Mouse (Mus musculus): Measurements from ENCODE around the gene Foxs1.

Gene Foxs1

GRCm38 (mm10) chr2:152903586-152903985 lies 29.4 kb downstream of the Foxs1 start:
- DNase-seq (ENCODE audit: inconsistent ontology term) = peak; percentile 71

GRCm38 (mm10) chr2:152902658-152903057 lies 30.4 kb downstream of the Foxs1 start:
- peak; percentile 68 for DNase-seq (ENCODE audit: inconsistent ontology term)

GRCm38 (mm10) chr2:152901296-152901695 lies 31.7 kb downstream of the Foxs1 start:
- DNase-seq (ENCODE audit: inconsistent ontology term) = no peak

GRCm38 (mm10) chr2:152899011-152899410 lies 34.0 kb downstream of the Foxs1 start:
- DNase-seq (ENCODE audit: inconsistent ontology term) = no peak

GRCm38 (mm10) chr2:152896926-152897325 lies 36.1 kb downstream of the Foxs1 start:
- no peak for DNase-seq (ENCODE audit: inconsistent ontology term)

GRCm38 (mm10) chr2:152895834-152896233 lies 37.2 kb downstream of the Foxs1 start:
- DNase-seq (ENCODE audit: inconsistent ontology term) = no peak

- peak; percentile 36 for DNase-seq (ENCODE audit: inconsistent ontology term)
Observed at GRCm38 (mm10) chr2:152888774-152889173, 44.2 kb downstream of the Foxs1 start.

- no peak for DNase-seq (ENCODE audit: inconsistent ontology term)
Observed at GRCm38 (mm10) chr2:152887230-152887629, 45.8 kb downstream of the Foxs1 start.

- DNase-seq (ENCODE audit: inconsistent ontology term) = no peak
Observed at GRCm38 (mm10) chr2:152884101-152884645, 48.8 kb downstream of the Foxs1 start.

All from Muller cell, postnatal 12 days (primary cell).